Mouse (Mus musculus) bone marrow, adult 2 months (tissue): ENCODE results near the gene March11. TPM values are rescaled to one million over a fixed set of nuclear protein-coding genes. Genes with fewer than 3 reads are reported as not detected.

Source experiments
- H3K27ac ChIP-seq: fragments of 200-500 bp; 2 replicates; pipeline ENCODE4 v1.5.1; 2012; ENCODE audit warnings: low read depth, mild to moderate bottlenecking, control low read depth, inconsistent platforms, low read length; ENCODE audit not compliant: control insufficient read depth, poor library complexity, insufficient read depth
- H3K4me1 ChIP-seq: fragments of 200-500 bp; 2 replicates; pipeline ENCODE4 v1.6.1; 2011; ENCODE audit warnings: low read length; ENCODE audit not compliant: control insufficient read depth, insufficient read depth
- H3K4me3 ChIP-seq: fragments of 200-500 bp; replicated peaks from 2 replicates; pipeline ENCODE3; 2011; ENCODE audit warnings: mild to moderate bottlenecking, low read depth, low read length, control low read depth; ENCODE audit not compliant: control insufficient read depth
- CTCF ChIP-seq: fragments of 200-500 bp; IDR thresholded peaks from 2 replicates; pipeline ENCODE4 v1.5.1; 2011; ENCODE audit warnings: low read length, control low read depth; ENCODE audit not compliant: control insufficient read depth, insufficient read depth
- POLR2A ChIP-seq: fragments of 200-500 bp; IDR thresholded peaks from 2 replicates; pipeline ENCODE4 v1.6.1; 2011; ENCODE audit warnings: low read depth, mild to moderate bottlenecking, control low read depth, low read length, borderline replicate concordance; ENCODE audit not compliant: control insufficient read depth
- WGBS: fragments of 180-500 bp; shearing (Covaris S2); methylation state at CpG from one replicate; pipeline ENCODE4 v1.1.7; 2018; 5-methylcytosine and 5-hydroxymethylcytosine counted together
- polyA plus RNA-seq: library from polyadenylated mRNA; stranded (reverse); fragments of >200 nt; gene quantifications from 2 replicates; pipeline ENCODE4 v1.2.4, GENCODE M21; 2011; ENCODE audit warnings: low replicate concordance; ENCODE audit not compliant: missing spikeins, insufficient read depth, insufficient read length

Gene March11
- not detected in 2 replicates for polyA plus RNA-seq

DNA sequence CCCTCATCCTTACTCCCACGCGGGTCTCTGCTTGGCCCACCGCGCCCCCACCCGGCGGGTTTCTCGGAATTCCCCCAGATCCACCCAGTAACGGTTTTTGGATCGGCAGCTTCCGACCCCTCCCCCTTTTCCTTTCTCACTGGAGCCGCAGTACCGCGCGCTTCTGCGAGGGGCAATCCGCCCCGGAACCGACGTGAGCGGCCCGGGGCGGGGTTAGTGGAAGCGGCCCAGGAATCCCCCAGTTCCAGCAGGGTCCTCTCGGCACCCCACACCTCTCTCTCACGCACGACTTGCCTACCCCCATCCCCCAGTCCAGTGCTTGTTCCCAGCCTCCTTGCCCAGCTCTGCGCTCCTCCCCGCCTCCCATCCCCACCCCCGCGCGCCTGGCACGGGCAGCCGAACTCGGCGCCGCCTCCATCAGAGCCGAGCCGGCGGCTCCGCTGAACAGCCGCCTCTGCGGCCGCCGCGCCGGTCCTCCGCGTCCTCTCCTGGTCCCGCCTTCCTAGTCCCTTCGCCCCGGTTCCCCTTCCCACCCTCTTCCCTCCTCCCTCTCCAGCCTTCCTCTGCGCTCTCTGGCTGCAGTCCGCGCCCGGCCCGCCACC is at the start of gene March11:
Gene March11 (plus strand): TSS at position 420 of the 602 bp plus-strand sequence.
- H3K27ac ChIP-seq: no peak within 1 kb of the TSS; the same call in 1 of the 2 replicates
- no peaks in the 10 kb centered on the region for H3K4me1 ChIP-seq
- TF ChIP-seq CTCF (no peak), POLR2A (no peak)
- 2% methylated on average over 56 of the region's 56 CpGs for WGBS
- H3K4me3 ChIP-seq: no peak within 1 kb of the TSS

DNA sequence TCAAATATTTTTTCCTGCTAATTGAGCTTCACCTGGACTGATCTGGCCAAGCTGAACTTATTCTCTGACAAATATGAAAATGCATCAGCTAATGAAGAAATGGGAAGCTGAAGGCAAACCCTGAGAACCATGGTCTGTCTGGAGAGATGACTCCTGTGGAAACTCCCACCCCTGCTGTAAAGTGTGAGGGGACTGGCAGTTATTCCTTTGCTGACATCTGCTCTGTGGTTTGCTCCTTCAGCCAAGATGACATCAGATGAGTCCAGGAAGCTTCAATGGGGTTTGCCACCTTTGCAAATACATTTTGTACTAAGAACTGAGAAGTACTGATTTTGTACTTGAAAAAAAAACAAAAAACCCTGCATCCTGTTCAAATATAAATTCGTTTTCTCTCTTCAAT is 46.5 kb upstream of the March11 start:
- Histone ChIP-seq H3K27ac (no peak overlapping the region), H3K4me1 (no peaks in the 10 kb centered on the region), H3K4me3 (no peak overlapping the region)
- TF ChIP-seq CTCF: no peak
- no peak for TF ChIP-seq POLR2A
- 36% methylated on average over 1 of the region's 1 CpGs for WGBS

DNA sequence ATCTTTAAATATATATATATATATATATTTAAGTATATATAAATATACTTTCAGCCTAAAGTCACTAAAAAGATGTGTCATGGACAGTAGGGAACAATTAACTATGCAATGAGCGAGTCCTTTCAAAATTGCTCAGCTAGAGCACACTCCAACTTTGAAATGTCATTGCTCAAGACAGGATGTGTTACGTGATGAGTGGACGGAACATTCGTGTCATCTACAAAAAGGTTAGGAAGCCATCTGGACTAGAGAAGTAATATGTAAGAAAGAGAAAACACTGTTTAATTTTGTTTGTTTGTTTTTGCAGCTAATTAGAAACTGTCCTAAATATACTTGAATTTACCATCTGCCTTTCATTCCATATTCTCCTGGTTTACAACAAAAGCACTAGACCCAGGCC is 39.3 kb upstream of the March11 start:
- WGBS: 67% methylated on average over 4 of the region's 4 CpGs
- H3K4me1 ChIP-seq: no peaks in the 10 kb centered on the region
- no peak overlapping the region for H3K4me3 ChIP-seq
- TF ChIP-seq POLR2A (no peak), CTCF (no peak)
- no peak overlapping the region for H3K27ac ChIP-seq

DNA sequence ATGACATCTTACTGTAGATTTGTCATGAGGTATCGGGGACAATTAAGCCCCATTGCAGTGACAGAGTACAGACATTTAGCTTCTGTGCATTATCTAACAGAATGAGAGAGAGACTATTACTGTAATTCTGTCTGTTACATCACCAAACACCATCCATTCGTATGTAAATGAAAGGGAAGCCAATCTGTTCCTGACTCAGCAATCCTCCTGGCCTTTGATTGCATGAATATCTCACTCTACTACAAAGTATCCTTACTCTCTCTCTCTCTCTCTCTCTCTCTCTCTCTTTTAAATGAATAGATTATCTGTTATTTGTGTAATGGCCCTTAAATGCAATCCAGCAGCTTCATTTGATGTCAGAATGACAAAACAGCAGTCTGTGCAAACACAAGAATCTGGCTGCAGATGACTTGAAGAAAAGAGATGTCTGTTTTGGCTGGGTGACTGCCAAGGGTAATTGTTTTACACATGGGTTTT is 32.8 kb upstream of the March11 start:
- 64% methylated on average over 2 of the region's 2 CpGs for WGBS
- Histone ChIP-seq H3K27ac (no peak overlapping the region), H3K4me3 (no peak overlapping the region), H3K4me1 (no peaks in the 10 kb centered on the region)
- TF ChIP-seq POLR2A (no peak), CTCF (no peak)

DNA sequence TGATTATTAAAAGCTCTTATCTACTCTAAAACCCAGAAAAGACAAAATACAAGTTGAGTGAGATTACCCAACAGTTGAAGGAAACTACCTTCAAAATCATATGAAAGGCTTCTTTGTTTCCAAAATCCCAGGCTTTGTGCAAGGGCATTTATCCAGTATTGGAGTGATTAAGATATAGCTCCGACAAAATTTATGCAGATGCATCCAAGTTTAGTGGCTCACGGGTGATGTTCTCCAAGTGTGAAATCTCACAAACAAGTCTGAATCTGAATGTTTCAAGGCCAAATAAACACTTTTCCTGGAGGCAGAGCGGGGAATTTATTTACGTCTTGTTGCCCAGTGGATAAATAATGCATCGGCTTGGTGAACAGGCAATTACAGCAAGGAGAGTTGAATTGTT is 32.2 kb upstream of the March11 start:
- TF ChIP-seq POLR2A: no peak
- TF ChIP-seq CTCF: no peak
- no peak overlapping the region for H3K4me3 ChIP-seq
- WGBS: 81% methylated on average over 5 of the region's 5 CpGs
- H3K27ac ChIP-seq: no peak overlapping the region
- no peaks in the 10 kb centered on the region for H3K4me1 ChIP-seq

DNA sequence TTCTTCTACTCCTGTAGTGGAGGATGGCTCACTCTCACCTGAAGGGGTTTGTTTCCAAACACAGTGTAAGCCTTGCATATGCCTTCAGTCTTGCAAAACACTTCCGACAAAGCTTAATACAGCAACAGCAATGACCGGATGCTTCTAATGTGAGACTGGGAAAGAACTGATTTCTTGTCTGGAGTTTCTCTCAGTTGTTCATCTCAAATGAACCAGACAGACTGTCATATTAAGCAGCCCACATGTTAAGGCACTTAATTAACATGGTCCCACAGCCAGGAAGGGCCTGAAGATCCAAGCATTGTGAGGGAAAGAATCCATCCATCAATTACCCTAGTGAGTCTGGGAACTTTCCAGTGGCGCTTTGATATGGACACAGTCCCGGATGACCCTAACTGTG is 17.0 kb upstream of the March11 start:
- TF ChIP-seq POLR2A: no peak
- TF ChIP-seq CTCF: no peak
- Histone ChIP-seq H3K27ac (no peak overlapping the region), H3K4me3 (no peak overlapping the region), H3K4me1 (no peaks in the 10 kb centered on the region)
- 80% methylated on average over 4 of the region's 4 CpGs for WGBS

DNA sequence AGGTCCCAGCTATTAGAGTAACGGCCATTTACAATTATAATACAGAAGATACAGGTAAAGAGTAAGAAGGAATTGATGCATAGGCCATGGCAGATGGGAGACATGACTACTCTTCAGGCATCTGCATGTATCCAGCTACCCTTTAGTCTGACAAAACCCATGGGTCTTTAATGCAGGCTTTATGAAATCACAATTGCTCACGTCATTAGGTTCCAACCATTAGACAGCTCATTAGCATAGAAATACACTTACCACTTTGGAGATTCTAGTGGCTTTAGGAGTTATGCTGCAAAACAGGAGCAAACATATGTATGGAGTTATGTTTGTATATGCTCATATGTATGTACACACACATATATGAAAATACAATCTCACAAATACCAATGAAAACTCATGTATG is 16.0 kb upstream of the March11 start:
- TF ChIP-seq POLR2A: no peak
- TF ChIP-seq CTCF: no peak
- no peak overlapping the region for H3K27ac ChIP-seq
- WGBS: 61% methylated on average over 2 of the region's 2 CpGs
- no peak overlapping the region for H3K4me3 ChIP-seq
- H3K4me1 ChIP-seq: no peaks in the 10 kb centered on the region

DNA sequence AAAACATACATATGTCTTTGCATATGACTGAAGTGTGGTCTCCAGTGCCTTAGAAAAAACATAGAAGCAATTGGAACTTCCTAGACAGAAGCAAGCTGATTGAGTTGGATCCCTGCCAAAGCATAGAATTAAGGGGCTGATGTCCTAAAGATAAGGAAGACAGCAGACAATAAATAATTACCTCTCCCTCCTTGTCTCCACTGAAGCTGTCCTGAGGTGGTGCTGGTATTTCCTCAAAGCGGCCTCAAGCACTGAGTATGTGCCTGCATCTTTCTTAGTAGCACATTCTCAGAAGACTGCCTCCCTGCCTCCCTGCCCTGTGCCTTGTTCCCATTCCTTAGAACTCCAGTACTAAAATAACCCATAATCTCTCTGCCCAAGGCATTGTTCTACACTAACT is 15.6 kb upstream of the March11 start:
- Histone ChIP-seq H3K4me1 (no peaks in the 10 kb centered on the region), H3K4me3 (no peak overlapping the region), H3K27ac (no peak overlapping the region)
- TF ChIP-seq CTCF: no peak
- no peak for TF ChIP-seq POLR2A
- 56% methylated on average over 1 of the region's 1 CpGs for WGBS

DNA sequence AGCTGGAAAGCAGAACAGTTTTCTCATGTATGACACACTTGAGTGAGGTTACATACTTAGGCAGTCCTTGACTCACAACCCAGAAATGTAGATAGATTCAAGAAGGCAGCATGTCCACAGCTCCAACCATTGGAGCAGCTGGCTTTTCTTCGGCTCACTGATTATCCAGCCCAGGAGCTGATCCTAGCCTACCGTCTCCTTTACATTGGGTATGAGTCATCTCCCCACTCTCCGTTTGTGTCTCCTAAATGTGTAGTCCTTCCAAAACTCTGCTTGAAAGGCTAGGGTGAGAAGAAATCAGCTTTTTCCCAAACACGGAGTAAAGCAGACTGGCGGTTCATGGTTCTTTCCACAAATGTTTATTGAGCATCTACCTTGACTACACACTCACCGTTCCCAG is 10.2 kb upstream of the March11 start:
- H3K4me3 ChIP-seq: no peak overlapping the region
- no peak overlapping the region for H3K27ac ChIP-seq
- H3K4me1 ChIP-seq: no peaks in the 10 kb centered on the region
- TF ChIP-seq POLR2A: no peak
- 82% methylated on average over 6 of the region's 6 CpGs for WGBS
